ENCODE assay signal across 25 mouse cellular contexts in the genomic region with DNA sequence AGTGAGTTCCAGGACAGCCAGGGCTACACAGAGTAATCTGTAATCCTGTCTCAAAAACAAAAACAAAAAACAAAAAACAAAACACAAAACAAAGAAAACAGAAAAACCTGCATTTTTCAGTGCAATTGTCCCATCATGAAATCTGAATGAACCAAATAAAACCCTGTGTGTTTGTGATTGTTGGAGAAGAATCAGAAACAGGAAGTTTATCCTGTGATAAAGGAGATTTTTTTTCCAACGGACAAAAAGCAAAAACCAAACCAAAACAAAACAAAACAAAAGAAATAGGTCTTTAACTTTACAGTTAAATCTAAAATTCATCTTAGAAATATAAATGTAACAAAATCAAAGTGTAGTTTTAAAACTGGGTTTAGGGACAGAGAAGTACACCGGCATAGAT. TPM values are rescaled to one million over a fixed set of nuclear protein-coding genes. Genes with fewer than 3 reads are reported as not detected.
DNase-seq lines count a peak whose midpoint lies in the region; ATAC-seq and TF ChIP-seq lines count a peak whose summit lies in the region.
"Had no signal": no experiment of that assay in that cellular context is flagged by ENCODE, and none has a peak within 500 bp of the region (broad histone marks: within the 10 kb centered on the region; RNA-seq: fewer than 3 reads in every experiment).

No protein-coding gene starts in this region.

- peak; percentile 26 for DNase-seq in midbrain, embryonic 11.5 days (ENCODE audit: low spot score, missing footprints)
- no peak for DNase-seq in MEL (ENCODE audit: low read depth, low spot score)
- DNase-seq in kidney, postnatal 25 days, result no peak
- DNase-seq: adrenal gland, adult 2 months; adrenal gland, adult 8-10 months; adrenal gland, postnatal 10 days; adrenal gland, postnatal 14 days; adrenal gland, postnatal 25 days; adrenal gland, postnatal 36 days; B cell, adult 2 months; cerebellum, adult 11 months; cerebellum, adult 11-12 months; cerebellum, adult 18-20 months; cerebellum, adult 2 months had no signal

- no peaks in the 10 kb centered on the region for H3K9me3 ChIP-seq in midbrain, embryonic 11.5 days (ENCODE audit: control insufficient read depth, low read length)
- H3K9me3 ChIP-seq in midbrain, embryonic 16.5 days (replicated peaks; ENCODE audit: control insufficient read depth, low read length, poor library complexity, severe bottlenecking), result no peaks in the 10 kb centered on the region
- no peaks in the 10 kb centered on the region for H3K9me3 ChIP-seq in MEL (replicated peaks; ENCODE audit: insufficient read depth, low read length)
- H3K9me3 ChIP-seq: G1E had no signal

- 83% methylated on average over 2 of the region's 2 CpGs for WGBS in midbrain, embryonic 11.5 days
- WGBS in midbrain, embryonic 16.5 days, result 74% methylated on average over 2 of the region's 2 CpGs

- no peaks in the 10 kb centered on the region for H3K27me3 ChIP-seq in midbrain, embryonic 11.5 days (ENCODE audit: control insufficient read depth, insufficient read depth, low read length)
- H3K27me3 ChIP-seq in midbrain, embryonic 16.5 days (ENCODE audit: control insufficient read depth, insufficient read depth, low read depth, low read length), result no peaks in the 10 kb centered on the region
- H3K27me3 ChIP-seq in MEL (ENCODE audit: control insufficient read depth in 1 of 2, insufficient read depth in 2 of 2, low read length in 2 of 2), result no peaks in the 10 kb centered on the region
- H3K27me3 ChIP-seq: CH12.LX, Patski had no signal

- no peak for TF ChIP-seq CTCF in MEL (IDR thresholded peaks at IDR 0.05 in 2 of 3, conservative IDR thresholded peaks at IDR 0.05 in 1 of 3; ENCODE audit: control insufficient read depth in 1 of 3, insufficient read depth in 1 of 3, low read depth in 2 of 3, low read length in 3 of 3, poor library complexity in 1 of 3, severe bottlenecking in 1 of 3)

- TF ChIP-seq RAD21 in MEL (IDR thresholded peaks at IDR 0.05; ENCODE audit: low read depth, low read length), result no peak

- H3K4me2 ChIP-seq in midbrain, embryonic 11.5 days, result no peak overlapping the region
- no peak overlapping the region for H3K4me2 ChIP-seq in midbrain, embryonic 16.5 days (ENCODE audit: low read length)

- H3K9ac ChIP-seq in midbrain, embryonic 11.5 days (ENCODE audit: low read length), result no peak overlapping the region
- no peak overlapping the region for H3K9ac ChIP-seq in midbrain, embryonic 16.5 days (ENCODE audit: low read depth, low read length)
- H3K9ac ChIP-seq in MEL (ENCODE audit: control insufficient read depth, low read depth, low read length, poor library complexity, severe bottlenecking), result no peak overlapping the region

- H3K79me2 ChIP-seq in MEL (ENCODE audit: control insufficient read depth, insufficient read depth, low read length, poor library complexity), result peaks cover 22% of the 10 kb centered on the region

- TF ChIP-seq EP300 in MEL (IDR thresholded peaks at IDR 0.05; ENCODE audit: low read depth in 1 of 2, low read length in 2 of 2), result peak in 1 of 2 experiments; percentile 22; a peak in 1 of 4 replicates

- H3K4me3 ChIP-seq in midbrain, embryonic 11.5 days (ENCODE audit: low read depth, low read length), result no peak overlapping the region
- H3K4me3 ChIP-seq in midbrain, embryonic 16.5 days (ENCODE audit: low read depth, low read length), result no peak overlapping the region
- H3K4me3 ChIP-seq in MEL (ENCODE audit: control insufficient read depth in 1 of 2, insufficient read depth in 1 of 2, low read depth in 2 of 2, low read length in 2 of 2), result no peak overlapping the region

- peaks cover 12% of the 10 kb centered on the region for H3K4me1 ChIP-seq in midbrain, embryonic 11.5 days (ENCODE audit: control insufficient read depth, insufficient read depth, low read length)
- H3K4me1 ChIP-seq in midbrain, embryonic 16.5 days (ENCODE audit: control insufficient read depth, insufficient read depth, low read length), result peaks cover 14% of the 10 kb centered on the region
- peaks cover 3 to 7% of the 10 kb centered on the region in 2 experiments; a peak in 2 of 4 replicates for H3K4me1 ChIP-seq in MEL (ENCODE audit: control insufficient read depth in 1 of 2, insufficient read depth in 2 of 2, low read length in 2 of 2)

- TF ChIP-seq POLR2A in MEL (IDR thresholded peaks at IDR 0.05; ENCODE audit: control insufficient read depth in 1 of 2, insufficient read depth in 1 of 2, low read depth in 1 of 2, low read length in 2 of 2, poor library complexity in 1 of 2), result no peak

- H3K27ac ChIP-seq in midbrain, embryonic 11.5 days (ENCODE audit: low read depth, low read length), result no peak overlapping the region
- no peak overlapping the region for H3K27ac ChIP-seq in midbrain, embryonic 16.5 days (ENCODE audit: low read length)
- no peak overlapping the region for H3K27ac ChIP-seq in MEL (ENCODE audit: control insufficient read depth, low read depth, low read length)

- H3K36me3 ChIP-seq in midbrain, embryonic 11.5 days (ENCODE audit: control insufficient read depth, insufficient read depth, low read length), result no peaks in the 10 kb centered on the region
- no peaks in the 10 kb centered on the region for H3K36me3 ChIP-seq in midbrain, embryonic 16.5 days (ENCODE audit: control insufficient read depth, insufficient read depth, low read length)
- peaks cover 0 to 8% of the 10 kb centered on the region in 2 experiments; a peak in 2 of 4 replicates for H3K36me3 ChIP-seq in MEL (ENCODE audit: control insufficient read depth in 1 of 2, insufficient read depth in 2 of 2, low read length in 2 of 2)

- no peak for ATAC-seq in midbrain, embryonic 11.5 days (ENCODE audit: low FRiP score)
- no peak for ATAC-seq in midbrain, embryonic 16.5 days
- ATAC-seq: activated CD4-positive, CD25-positive, alpha-beta regulatory T cell, adult 4 months; CD4-positive, CD25-positive, alpha-beta regulatory T cell, adult 4 months; Patski had no signal

TF ChIP-seq in MEL, 35 proteins besides CTCF, POLR2A, EP300 and RAD21:
- TF ChIP-seq RCOR1 (IDR thresholded peaks at IDR 0.05; ENCODE audit: low read depth, low read length), result peak; percentile 95
- peak; percentile 42; the same call in 1 of the 2 replicates for TF ChIP-seq ZNF384 (IDR thresholded peaks at IDR 0.05; ENCODE audit: low read depth, low read length)
- no peak for TF ChIP-seq NELFE (IDR thresholded peaks at IDR 0.05; ENCODE audit: low read depth, low read length)
- TF ChIP-seq MAZ (IDR thresholded peaks at IDR 0.05; ENCODE audit: low read depth, low read length), result no peak
- peak; percentile 32; the same call in 1 of the 2 replicates for TF ChIP-seq MYB (IDR thresholded peaks at IDR 0.05; ENCODE audit: low read depth, low read length)
- TF ChIP-seq GATA1 (IDR thresholded peaks at IDR 0.05; ENCODE audit: low read depth, low read length), result peak; percentile 36; the same call in 1 of the 2 replicates

RNA-seq across cellular contexts. Expression of a gene that starts 2.4 kb away (rescaled TPM):
- 138 and 144 TPM in 2 replicates for polyA plus RNA-seq in midbrain, embryonic 11.5 days (2014; fragmentation: Nextera tagmentation; extraction: Ambion mirVana)
- 152 and 157 TPM in 2 replicates for polyA plus RNA-seq in midbrain, embryonic 16.5 days (2015; fragmentation: Nextera tagmentation; extraction: Ambion mirVana)
- total RNA-seq in MEL (2012; rRNA removed), result 58.7 and 60.4 TPM in 2 replicates
- 100 to 1,000 TPM; 161 to 187 TPM for polyA plus RNA-seq in MEL (2012; ENCODE audit: insufficient read depth in 1 of 2, insufficient read length in 2 of 2, low read depth in 1 of 2, low replicate concordance in 2 of 2, missing spikeins in 1 of 2)

RNA-seq across cellular contexts. Expression of a gene that starts 34.7 kb away (rescaled TPM):
- 32.3 and 34.6 TPM in 2 replicates for polyA plus RNA-seq in midbrain, embryonic 11.5 days (2014; fragmentation: Nextera tagmentation; extraction: Ambion mirVana)
- 46.3 and 49.6 TPM in 2 replicates for polyA plus RNA-seq in midbrain, embryonic 16.5 days (2015; fragmentation: Nextera tagmentation; extraction: Ambion mirVana)
- total RNA-seq in MEL (2012; rRNA removed), result 36.1 and 40.7 TPM in 2 replicates
- 10 to 100 TPM in 1 of 2 experiments, not detected in 1; 43.8 TPM for polyA plus RNA-seq in MEL (2012; ENCODE audit: insufficient read depth in 1 of 2, insufficient read length in 2 of 2, low read depth in 1 of 2, low replicate concordance in 2 of 2, missing spikeins in 1 of 2)

RNA-seq across cellular contexts. Expression of a gene that starts 41.1 kb away (rescaled TPM):
- not detected in 2 replicates for polyA plus RNA-seq in midbrain, embryonic 11.5 days (2014; fragmentation: Nextera tagmentation; extraction: Ambion mirVana)
- not detected in 2 replicates for polyA plus RNA-seq in midbrain, embryonic 16.5 days (2015; fragmentation: Nextera tagmentation; extraction: Ambion mirVana)
- not detected in 2 replicates for total RNA-seq in MEL (2012; rRNA removed)
- polyA plus RNA-seq in MEL (2012; ENCODE audit: insufficient read depth in 1 of 2, insufficient read length in 2 of 2, low read depth in 1 of 2, low replicate concordance in 2 of 2, missing spikeins in 1 of 2), result not detected
- total RNA-seq: adrenal gland, adult 18-20 months; adrenal gland, adult 2 months; adrenal gland, adult 8-10 months; adrenal gland, postnatal 10 days; adrenal gland, postnatal 14 days; adrenal gland, postnatal 25 days; adrenal gland, postnatal 36 days; adrenal gland, postnatal 4 days; CH12.LX; ES-E14; G1E had no signal
- polyA plus RNA-seq: activated CD4-positive, CD25-positive, alpha-beta regulatory T cell, adult 4 months; adrenal gland, adult 2 months; brain, embryonic 14.5 days; C2C12; CD4-positive, CD25-positive, alpha-beta regulatory T cell, adult 4 months; cerebellum, adult 2 months; G1E; Patski had no signal

RNA-seq across cellular contexts. Expression of a gene that starts 56.4 kb away (rescaled TPM):
- polyA plus RNA-seq in midbrain, embryonic 11.5 days (2014; fragmentation: Nextera tagmentation; extraction: Ambion mirVana), result 2.4 and 3.2 TPM in 2 replicates
- 2.4 and 2.8 TPM in 2 replicates for polyA plus RNA-seq in midbrain, embryonic 16.5 days (2015; fragmentation: Nextera tagmentation; extraction: Ambion mirVana)
- 0.15 TPM in 1 of 2 replicates, not detected in the other for total RNA-seq in MEL (2012; rRNA removed)
- not detected for polyA plus RNA-seq in MEL (2012; ENCODE audit: insufficient read depth in 1 of 2, insufficient read length in 2 of 2, low read depth in 1 of 2, low replicate concordance in 2 of 2, missing spikeins in 1 of 2)
- polyA plus RNA-seq: activated CD4-positive, CD25-positive, alpha-beta regulatory T cell, adult 4 months; CD4-positive, CD25-positive, alpha-beta regulatory T cell, adult 4 months had no signal
